Mouse (Mus musculus) ovary, postnatal 10 days (tissue): Measurements from ENCODE around the gene A930018P22Rik.
"Not testable (repeated sequence)": the region's sequence is repeated elsewhere in the genome, so short reads cannot be mapped to it uniquely, and the experiment has no call there.

Experiments used
- DNase-seq: peaks from one replicate; pipeline ENCODE4 v3.0.0; 2022; ENCODE audit warnings: low spot score

Gene A930018P22Rik

DNA sequence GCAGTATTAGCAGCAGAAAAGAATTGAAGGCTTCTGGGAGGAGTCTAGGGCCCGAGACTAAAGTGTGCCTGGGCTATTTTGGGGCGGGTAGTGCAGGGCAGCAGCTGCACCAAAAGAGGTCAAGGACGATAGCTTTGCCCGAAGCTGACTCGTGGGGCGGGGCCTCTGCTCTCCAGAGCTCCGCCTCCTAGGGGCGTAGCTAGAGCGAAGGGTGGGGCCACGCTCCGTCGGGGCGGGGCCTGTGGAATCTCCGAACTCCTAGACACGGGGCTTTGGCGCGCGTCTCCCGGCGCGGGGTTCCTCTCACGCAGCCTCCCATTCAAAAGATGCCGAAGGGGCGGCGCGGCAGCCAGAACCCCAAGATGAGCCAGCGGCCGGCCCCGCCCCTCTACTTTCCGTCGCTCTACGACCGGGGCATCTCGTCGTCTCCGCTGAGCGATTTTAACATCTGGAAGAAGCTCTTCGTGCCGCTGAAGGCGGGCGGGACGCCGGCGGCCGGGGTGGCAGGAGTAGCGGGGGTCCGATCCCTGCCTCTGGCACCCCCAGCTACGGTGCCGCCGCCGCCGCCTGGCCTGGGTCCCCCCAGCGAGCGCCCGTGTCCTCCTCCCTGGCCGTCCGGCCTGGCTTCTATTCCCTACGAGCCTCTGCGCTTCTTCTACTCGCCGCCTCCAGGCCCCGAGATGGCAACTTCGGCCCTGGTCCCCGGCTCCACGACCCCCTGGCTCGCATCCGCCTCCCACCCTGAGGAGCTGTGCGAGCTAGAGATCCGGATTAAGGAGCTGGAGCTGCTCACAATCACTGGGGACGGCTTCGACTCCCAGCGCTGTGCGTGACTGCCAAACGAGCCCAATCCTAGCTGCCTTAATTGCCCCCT, at the start of gene A930018P22Rik:
A930018P22Rik (plus strand) TSS at position 265 of the 874 bp plus-strand sequence.
- DNase-seq: peak; percentile 62

DNA sequence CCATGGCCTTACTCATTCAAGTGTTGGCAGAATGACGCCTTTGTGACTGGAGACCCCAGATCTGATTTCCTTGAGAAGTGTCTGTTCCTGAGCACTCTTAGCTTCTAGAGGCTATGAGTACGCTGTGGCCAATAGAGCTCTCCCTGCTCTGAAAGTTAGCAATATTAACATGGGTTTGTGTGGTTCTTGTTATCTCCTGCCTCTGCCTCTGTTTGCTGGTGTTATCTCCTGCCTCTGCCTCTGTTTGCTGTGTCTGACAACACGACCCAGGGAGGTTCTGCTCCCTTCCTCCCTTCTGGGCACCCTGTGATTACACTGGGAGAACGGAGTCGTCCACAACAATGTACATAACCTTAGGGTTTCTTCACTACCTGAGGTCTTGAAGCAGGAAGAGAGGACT, 44.3 kb upstream of the A930018P22Rik start:
- not testable (repeated sequence) for DNase-seq

DNA sequence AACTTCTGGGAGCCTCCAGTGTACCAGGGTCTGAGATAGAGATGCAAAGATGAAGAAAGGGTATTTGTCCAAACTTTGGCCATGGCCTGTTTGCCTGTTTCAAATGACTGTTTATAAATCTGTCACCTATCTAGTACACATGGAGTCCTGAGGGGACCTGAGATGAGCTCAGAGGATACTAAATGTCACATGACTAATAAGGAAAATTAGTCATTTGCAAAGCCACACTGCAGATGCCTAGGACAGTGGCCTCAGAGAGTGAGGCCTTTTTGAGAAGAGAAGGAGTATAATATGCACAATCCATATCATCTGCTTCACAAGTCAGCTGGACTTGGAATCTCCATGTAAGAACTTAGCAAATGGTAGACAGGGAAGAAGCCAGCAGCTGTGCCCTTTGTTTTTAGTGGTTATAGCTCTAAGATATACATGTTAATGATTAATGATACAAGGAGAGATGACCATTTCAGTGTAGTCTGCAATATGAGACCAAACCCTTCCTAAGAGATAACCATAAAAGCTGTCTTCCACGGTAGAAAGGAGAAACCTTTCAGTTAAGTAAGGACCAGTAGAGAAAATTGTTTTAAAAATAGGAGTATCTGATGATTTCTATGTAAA, 41.0 kb upstream of the A930018P22Rik start:
- DNase-seq: not testable (repeated sequence)

DNA sequence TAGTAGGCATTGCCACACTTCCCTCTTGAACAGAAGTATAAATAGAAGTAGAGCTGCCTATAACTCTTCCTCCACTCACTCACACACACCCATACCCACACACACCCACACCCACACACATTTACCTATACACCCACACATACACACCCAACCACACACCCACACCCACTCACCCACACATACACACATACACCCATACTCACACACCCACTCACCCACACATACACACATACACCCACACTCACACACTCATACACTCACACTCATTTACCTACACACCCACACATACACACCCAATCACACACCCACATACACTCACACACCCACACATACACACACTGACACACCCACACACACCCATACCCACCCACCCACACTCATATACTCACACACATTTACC, 40.1 kb upstream of the A930018P22Rik start:
- no peak for DNase-seq

DNA sequence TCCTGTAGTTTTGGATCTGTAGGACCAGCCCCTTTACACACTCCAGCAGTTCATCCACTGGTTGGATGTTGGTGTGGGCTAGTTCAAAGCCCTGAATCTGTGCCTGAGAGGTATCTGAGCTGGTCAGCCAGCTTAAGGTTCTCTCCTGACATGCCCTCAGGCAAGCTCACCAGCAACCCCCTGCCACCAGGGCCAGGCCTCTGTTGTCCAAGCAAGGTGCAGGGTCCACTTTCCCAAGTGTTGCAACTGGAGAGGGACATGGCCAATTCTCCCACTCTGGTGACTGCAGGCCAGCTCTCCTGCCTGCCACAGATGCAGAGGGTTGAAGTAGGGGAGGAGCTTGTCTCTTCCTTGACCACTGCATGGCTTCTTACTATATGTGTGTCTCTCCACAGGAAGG, 38.5 kb upstream of the A930018P22Rik start:
- not testable (repeated sequence) for DNase-seq

DNA sequence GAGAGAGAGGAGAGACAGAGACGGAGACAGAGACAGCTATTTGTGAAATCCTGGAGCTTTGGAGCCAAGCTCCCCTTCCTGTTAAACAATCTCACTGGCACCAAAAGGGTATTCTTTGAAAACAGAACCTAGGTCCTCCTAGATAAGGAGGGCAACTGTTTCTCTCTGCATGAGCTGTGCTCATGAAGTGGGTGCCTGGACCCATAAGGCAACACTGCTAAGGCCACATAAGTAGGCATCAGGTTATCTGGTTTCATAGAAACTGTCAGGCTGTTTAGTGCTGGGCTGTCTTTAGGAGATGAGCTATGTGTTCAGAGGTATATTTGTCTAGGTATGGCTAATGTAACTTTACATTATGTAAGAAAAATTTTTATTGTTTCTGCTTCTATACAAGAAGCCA, 35.0 kb upstream of the A930018P22Rik start:
- not testable (repeated sequence) for DNase-seq

DNA sequence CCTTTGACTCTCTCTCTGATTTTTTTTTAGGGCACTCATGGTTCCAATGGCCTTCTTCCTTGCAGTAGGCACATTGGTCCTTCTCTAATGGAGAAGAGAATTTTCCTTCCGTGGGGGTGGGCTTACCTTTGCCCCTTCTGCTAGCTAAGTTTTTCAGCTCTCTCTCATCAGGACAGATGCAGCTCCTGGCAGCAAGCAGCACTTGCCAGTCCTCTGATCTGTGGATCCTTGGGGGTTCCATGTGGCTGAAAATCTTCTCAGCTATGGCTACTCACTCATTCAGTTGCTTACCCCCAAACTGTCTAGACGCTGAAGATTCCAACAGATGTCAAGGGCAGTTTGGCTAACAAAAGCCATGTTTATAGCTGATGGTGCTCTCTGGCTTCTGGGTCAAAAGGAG, 29.3 kb upstream of the A930018P22Rik start:
- DNase-seq: no peak

DNA sequence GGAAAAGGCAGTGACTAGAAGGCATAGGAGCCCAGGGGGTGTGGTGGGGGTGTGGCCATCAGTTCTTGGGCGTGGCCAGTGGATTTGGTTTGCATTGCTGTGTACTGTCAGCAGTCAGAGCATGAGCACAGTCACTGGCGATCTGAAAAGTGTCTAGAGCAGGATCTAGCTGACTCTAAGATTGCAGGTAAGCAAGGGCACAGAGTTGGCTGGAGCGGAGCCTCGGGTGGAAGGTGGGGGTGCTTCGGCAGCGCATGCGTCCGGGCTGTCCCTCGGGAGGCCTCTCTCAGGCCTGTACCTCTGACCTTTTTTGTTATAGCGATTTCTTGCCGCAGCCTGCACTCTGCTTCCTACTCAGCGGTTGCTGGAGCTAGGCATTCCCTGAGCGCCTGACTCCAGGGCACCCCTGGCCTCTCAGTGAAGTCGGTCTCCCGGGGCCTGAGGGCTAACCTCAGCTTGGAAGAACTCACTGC, 26.8 kb upstream of the A930018P22Rik start, which contains the start of gene Cd59a:
Cd59a (plus strand) TSS at position 61 of the 473 bp plus-strand sequence.
- peak; percentile 29 for DNase-seq

DNA sequence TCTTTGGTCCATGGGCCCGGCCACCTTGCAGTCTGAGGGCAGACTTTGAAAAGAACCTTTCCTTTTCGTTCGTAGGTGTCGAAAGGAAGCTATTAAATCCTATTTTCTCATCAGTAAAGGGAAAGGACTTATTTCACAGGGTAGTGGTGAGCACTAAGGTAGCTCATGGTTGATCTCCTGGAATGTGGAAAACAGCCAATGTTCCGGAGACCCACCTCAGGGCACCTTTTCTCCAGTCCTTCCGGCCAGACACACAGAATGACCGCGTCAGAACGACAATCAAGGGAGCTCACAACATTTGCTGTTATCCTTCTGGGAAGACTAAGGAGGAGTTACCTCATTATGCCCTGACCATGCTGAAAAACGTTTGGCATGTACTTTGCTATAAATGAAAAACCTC, 26.3 kb upstream of the A930018P22Rik start:
- no peak for DNase-seq

DNA sequence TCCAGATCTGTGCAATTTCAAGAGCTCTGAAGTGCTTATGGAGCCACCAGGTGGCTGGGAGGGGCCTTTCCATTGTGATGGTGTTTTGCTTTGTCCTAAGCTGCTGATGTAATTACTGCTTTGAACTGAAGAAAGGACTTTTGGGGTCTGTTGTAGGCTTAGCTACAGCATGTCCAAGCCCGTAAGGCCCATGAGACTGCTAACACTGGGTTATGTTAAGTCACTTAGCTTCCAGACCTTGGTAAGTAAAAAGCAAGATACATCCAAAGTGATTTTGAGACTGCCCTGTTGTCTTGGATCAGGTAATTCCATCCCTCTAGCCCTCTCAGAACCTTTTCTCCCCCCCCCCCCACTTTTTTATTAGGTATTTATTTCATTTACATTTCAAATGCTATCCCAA, 25.8 kb upstream of the A930018P22Rik start:
- not testable (repeated sequence) for DNase-seq

DNA sequence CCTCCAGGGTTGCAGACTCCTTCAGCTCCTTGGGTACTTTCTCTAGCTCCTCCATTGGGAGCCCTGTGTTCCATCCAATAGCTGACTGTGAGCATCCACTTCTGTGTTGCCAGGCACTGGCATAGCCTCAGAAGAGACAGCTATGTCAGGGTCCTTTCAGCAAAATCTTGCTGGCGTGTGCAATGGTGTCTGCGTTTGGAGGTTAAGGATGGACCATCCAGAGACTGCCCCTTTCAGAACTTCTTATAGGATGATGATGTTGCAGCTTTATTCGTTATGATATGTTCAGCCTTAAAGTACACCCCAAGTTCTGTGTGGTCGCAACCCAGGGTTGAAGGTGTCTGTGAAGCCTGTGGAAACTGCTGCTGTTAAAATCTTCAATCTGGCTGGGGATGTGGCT, 25.2 kb upstream of the A930018P22Rik start:
- not testable (repeated sequence) for DNase-seq

DNA sequence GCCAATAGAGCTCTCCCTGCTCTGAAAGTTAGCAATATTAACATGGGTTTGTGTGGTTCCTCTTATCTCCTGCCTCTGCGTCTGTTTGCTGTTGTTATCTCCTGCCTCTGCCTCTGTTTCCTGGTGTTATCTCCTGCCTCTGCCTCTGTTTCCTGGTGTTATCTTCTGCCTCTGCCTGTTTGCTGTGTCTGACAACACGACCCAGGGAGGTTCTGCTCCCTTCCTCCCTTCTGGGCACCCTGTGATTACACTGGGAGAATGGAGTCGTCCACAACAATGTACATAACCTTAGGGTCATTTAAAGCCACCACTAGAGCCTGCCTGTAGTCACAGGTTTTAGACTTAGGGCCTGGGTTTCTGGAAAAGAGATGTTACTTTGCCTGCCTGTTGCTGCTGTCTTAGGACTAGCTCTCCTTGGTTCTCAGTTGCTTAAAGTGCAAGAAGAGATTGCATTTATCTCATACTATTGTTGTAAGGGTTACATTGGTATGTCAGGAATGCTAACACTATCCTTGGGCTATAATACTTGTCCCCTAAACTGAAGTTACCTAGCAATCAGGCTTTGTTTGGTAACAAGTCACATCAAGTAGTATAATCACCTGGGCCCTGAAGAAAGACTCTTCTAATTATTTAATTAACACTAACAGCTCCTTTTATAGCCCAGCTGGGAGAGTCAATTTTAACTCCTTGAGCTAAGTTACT, 23.9 kb upstream of the A930018P22Rik start:
- no peak for DNase-seq

DNA sequence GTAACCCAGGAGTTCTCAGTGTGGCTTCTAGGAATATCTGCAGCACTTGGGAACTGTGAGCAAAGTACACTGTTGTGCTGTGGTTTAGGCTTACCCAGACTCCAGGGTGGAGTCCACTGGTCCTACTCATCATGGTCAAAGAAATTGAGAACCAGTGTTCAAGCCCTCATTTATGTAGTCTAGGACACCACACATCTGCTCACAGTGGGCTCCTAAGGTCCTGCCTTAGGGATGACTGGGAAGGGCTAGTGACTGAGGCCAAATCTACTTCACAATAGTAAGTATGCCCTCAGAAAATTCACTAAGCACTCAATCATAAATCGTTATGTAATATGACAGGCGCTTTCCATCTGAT, 23.4 kb upstream of the A930018P22Rik start:
- no peak for DNase-seq

DNA sequence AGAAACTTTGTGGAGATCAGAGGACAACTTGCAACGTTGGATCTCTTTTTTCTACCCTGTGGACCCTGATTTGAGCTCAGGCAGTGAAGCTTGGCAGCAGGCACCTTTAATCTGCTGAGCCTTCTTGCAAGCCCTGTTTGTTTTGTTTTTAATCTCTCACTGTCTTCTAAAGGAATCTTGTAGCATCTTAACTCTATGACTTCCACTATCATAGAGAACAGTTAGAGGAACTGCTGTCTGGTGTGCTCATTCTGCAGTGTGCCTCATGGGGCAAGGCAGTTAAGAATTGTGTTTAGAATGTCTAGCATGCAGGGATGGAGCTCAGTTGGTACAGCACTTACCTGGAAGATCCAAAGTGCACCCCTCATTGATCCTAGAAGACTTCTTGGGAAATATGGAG, 22.6 kb upstream of the A930018P22Rik start:
- DNase-seq: no peak

DNA sequence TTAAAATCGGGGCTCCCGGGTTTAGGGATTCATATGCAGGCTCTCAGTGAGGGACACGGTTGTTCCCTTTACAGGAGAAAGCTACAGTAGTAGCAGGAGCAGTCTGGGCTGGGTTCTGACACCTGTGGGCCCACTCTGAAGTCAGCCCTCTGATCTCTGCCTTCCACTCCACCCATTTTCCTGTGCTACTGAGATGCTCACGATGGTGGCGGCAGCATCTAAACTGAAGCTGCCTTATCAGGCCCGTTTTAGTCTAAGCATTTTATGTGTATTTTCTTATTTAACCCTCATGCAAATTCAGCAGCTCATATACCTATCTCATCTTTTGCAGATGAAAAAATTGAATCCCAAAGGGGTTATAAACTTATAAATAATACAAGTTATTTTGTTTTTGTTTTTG, 17.8 kb upstream of the A930018P22Rik start:
- no peak for DNase-seq

DNA sequence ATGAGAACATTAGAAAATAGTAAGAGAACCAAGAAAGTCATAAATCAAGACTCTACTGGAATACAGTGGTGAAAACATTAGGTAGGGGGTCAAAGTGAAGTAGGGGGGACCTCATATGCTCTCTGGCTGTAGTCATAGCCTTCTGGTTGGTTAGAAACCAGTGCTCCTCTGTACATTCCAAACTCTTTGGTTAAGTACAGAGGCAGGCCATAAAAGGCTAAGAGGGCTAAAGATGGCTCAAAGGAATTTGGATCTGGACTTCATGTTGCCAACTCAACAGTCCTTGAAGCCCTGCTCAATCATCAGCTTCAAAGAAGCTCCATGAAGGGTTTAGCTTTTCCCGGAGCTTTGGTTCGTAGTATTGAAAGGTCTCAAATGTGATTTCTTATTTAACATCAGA, 13.5 kb upstream of the A930018P22Rik start:
- DNase-seq: not testable (repeated sequence)

DNA sequence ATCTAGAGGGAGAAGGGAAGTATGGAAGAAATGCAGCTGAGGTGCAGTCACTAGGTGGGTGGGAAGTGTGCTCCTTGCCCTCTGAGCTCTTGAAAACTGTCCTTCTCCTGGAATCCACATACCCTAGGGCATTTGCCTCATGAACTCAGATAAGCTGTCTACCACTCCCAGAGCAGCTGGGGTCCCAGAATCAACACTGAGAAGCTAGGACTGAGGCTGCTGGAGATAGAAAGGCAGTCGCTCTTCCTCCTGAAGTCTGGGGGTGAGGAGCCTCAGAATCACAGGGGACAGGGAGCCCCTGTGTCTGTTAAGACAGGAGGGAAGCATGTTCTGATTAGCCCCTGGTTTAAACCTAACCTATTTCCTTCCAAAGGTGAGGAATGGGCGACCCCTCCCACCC, 13.0 kb upstream of the A930018P22Rik start:
- no peak for DNase-seq

DNA sequence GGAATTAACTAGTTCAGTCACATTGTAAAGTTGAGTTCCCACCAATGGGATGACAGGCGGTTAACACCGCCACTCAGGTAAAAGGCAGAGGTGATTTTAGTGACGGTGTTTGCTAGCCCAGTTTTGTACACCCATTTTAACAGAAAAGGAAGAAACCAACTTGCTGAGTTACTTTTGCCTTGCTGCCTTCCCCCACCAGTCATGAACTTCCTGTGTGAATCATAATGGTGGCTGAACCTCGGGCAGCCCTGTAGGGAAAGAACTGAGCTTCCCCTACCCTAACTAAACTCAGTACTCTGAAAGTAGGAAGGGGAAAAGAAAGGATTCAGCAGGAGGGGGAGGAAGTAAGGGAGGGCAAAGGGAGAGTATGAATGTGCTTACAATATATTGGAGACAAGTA, 12.5 kb upstream of the A930018P22Rik start:
- DNase-seq: no peak

DNA sequence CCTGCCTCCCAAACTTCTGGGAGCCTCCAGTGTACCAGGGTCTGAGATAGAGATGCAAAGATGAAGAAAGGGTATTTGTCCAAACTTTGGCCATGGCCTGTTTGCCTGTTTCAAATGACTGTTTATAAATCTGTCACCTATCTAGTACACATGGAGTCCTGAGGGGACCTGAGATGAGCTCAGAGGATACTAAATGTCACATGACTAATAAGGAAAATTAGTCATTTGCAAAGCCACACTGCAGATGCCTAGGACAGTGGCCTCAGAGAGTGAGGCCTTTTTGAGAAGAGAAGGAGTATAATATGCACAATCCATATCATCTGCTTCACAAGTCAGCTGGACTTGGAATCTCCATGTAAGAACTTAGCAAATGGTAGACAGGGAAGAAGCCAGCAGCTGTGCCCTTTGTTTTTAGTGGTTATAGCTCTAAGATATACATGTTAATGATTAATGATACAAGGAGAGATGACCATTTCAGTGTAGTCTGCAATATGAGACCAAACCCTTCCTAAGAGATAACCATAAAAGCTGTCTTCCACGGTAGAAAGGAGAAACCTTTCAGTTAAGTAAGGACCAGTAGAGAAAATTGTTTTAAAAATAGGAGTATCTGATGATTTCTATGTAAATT, 11.3 kb upstream of the A930018P22Rik start:
- DNase-seq: not testable (repeated sequence)

DNA sequence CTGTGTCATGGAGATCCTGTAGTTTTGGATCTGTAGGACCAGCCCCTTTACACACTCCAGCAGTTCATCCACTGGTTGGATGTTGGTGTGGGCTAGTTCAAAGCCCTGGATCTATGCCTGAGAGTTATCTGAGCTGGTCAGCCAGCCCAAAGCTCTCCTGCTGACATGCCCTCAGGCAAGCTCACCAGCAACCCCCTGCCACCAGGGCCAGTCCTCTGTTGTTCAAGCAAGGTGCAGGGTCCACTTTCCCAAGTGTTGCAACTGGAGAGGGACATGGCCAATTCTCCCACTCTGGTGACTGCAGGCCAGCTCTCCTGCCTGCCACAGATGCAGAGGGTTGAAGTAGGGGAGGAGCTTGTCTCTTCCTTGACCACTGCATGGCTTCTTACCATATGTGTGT, 9.0 kb upstream of the A930018P22Rik start:
- DNase-seq: not testable (repeated sequence)

DNA sequence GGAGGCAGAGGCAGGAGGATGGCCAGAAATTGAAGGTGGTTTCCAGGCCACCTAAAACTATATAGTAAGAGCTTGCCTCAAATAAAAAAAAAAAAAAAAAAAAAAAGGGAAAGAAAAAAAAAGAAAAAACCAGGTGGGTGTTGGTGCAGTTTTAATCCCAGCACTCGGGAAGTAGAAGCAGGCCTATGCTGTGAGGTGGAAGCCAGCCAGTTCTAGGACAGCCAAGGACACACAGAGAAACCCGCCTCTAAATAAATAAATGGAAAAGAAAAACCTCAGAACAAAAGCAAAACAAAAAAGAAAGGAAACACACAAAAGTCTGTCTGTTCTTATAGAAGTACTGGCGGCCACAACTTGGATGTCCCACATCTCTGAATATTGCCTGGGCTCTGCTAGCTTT, 7.7 kb upstream of the A930018P22Rik start:
- no peak for DNase-seq

DNA sequence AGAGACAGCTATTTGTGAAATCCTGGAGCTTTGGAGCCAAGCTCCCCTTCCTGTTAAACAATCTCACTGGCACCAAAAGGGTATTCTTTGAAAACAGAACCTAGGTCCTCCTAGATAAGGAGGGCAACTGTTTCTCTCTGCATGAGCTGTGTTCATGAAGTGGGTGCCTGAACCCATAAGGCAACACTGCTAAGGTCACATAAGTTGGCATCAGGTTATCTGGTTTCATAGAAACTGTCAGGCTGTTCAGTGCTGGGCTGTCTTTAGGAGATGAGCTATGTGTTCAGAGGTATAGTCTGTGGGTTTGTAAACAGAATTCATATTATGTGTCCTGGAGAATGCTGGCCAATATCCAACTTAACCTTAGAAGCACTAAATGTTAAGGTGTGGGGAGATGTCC, 5.4 kb upstream of the A930018P22Rik start:
- not testable (repeated sequence) for DNase-seq
